Mouse (Mus musculus): Measurements from ENCODE around the gene Lpar3.

DNA sequence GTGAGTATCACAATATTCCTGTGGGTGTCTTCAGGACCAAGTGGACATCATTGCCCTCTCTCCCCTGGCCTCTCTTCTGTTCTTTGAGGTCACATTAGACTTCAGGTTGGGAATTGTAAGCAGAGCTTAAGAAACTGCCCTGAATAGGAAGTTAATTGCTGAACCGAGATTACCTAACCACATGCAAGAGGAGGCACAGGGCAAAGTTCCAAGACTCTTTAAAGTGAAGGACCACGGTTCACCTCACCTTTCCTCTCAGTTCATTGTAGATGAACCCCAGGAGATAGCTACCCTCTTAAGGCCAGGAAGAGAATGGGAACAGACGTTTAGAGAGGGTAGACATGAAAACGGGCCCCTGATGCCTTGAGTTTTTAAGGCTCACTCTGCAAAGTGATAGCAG is 3.5 kb downstream of the Lpar3 start:
- TF ChIP-seq CTCF (IDR thresholded peaks at IDR 0.05; ENCODE audit: low read depth) = no peak
- no peak for TF ChIP-seq EP300 (IDR thresholded peaks at IDR 0.05; ENCODE audit: low read depth)

All from liver, postnatal 0 days (tissue).